Mouse (Mus musculus): ENCODE data around the gene Atp6v1g1. TPM values are rescaled to one million over a fixed set of nuclear protein-coding genes. Genes with fewer than 3 reads are reported as not detected.

Atp6v1g1 gene
- polyA plus RNA-seq, 1 experiment from 2014 or later: 271 TPM

DNA sequence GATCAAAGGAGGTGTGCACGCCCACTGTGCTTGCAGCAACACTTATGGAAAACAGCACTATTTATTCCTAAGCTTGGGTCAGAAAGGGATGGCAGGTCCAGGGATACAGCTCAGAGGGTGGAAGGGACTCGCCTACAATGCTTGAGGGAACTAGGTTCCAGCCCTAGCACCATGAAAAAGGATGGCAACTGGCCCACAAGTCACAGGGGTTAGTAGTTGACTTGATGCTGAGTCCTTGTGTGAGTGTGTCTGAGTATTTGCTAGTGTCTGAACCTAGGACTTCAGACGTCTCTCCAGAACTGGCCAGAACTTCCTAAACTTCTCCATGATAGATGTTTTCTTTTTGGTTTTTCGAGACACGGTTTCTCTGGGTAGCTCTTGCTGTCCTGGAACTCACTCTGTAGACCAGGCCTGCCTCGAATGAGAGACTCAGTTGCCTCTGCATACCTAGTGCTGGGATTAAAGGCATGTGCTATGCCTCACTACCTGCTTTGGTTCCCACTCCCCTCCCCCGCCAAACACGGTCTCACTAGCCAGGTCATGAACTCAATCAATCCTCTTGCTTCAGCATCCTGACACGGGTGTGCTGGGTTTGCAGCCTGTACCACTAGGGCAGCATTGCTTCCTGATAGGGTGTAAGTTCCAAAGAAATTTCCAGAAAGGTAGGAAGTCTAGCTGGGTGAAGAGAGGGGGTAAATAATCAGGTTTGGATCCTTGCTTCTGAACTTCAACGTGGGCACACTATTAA is 652 bp upstream of the Atp6v1g1 start:
- peak overlapping the region; percentile 55 for H3K27ac ChIP-seq (ENCODE audit: low read length)
- 46% methylated on average over 10 of the region's 10 CpGs for WGBS
- H3K9ac ChIP-seq (ENCODE audit: low read length): peak overlapping the region; percentile 60
- no peaks in the 10 kb centered on the region for H3K9me3 ChIP-seq (ENCODE audit: control insufficient read depth, low read length)
- peak overlapping the region; percentile 35 for H3K4me3 ChIP-seq (ENCODE audit: low read length)
- peaks cover 27% of the 10 kb centered on the region for H3K4me1 ChIP-seq (replicated peaks; ENCODE audit: control insufficient read depth, insufficient read depth, low read length)
- ATAC-seq (ENCODE audit: low read depth): peak; percentile 47
- H3K27me3 ChIP-seq (ENCODE audit: control insufficient read depth, insufficient read depth, low read depth, low read length): no peaks in the 10 kb centered on the region
- peak overlapping the region; percentile 57 for H3K4me2 ChIP-seq (ENCODE audit: low read depth, low read length)
- peaks cover 5% of the 10 kb centered on the region for H3K36me3 ChIP-seq (ENCODE audit: control insufficient read depth, insufficient read depth, low read length)

DNA sequence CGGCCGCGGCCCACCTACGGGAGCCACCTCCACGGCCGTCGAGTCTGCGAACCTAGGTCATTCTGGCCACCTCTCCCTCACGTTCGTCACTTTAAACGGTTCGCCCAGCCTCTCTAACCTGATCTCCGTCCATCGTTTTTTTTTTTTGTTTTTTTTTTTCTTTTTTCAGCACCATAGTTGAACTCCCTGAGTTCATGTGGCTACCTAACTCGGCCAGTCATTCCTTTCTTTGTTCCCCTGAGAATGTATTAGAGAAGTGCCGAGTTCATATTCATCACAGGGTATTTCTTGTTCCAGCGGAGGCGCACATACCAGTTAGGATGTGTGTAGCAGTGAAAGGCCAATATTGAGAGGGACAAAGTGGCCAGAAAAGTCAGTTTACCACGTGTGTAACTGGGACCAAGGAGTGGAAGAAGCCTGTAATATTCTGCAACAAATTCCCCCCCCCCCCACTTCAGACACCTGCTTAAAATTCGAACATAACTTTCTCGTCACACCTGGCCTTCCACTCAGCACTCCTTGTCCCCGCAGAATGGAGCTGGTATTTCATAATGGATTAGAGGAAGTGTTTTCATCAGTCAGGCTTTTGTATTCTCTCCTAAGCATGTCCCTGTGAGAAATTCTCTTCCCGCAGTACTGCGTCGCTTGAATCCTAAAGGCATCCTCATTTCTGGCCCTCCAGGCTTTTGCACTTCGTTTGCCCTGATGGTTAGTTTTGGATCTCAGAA is 823 bp downstream of the Atp6v1g1 start:
- Histone ChIP-seq H3K4me2 (ENCODE audit: low read depth, low read length) (peak overlapping the region; percentile 85), H3K9me3 (ENCODE audit: control insufficient read depth, low read length) (no peaks in the 10 kb centered on the region), H3K27me3 (ENCODE audit: control insufficient read depth, insufficient read depth, low read depth, low read length) (no peaks in the 10 kb centered on the region), H3K4me1 (replicated peaks; ENCODE audit: control insufficient read depth, insufficient read depth, low read length) (peaks cover 27% of the 10 kb centered on the region), H3K36me3 (ENCODE audit: control insufficient read depth, insufficient read depth, low read length) (peaks cover 14% of the 10 kb centered on the region), H3K9ac (ENCODE audit: low read length) (peak overlapping the region; percentile 97), H3K4me3 (ENCODE audit: low read length) (peak overlapping the region; percentile 89), H3K27ac (ENCODE audit: low read length) (peak overlapping the region; percentile 82)
- 11% methylated on average over 26 of the region's 26 CpGs for WGBS
- no peak for ATAC-seq (ENCODE audit: low read depth)

GRCm38 (mm10) chr4:63546441-63547055 is 2.0 kb downstream of the Atp6v1g1 start:
- peak overlapping the region; percentile 85 for H3K4me2 ChIP-seq (ENCODE audit: low read depth, low read length)
- 61% methylated on average over 6 of the region's 6 CpGs for WGBS
- no peaks in the 10 kb centered on the region for H3K27me3 ChIP-seq (ENCODE audit: control insufficient read depth, insufficient read depth, low read depth, low read length)
- H3K4me3 ChIP-seq (ENCODE audit: low read length): peak overlapping the region; percentile 89; the same call in 1 of the 2 replicates
- no peak overlapping the region for H3K27ac ChIP-seq (ENCODE audit: low read length)
- 0 out of 2 replicates have a peak overlapping the region, but pooled peaks have one; percentile 97 for H3K9ac ChIP-seq (ENCODE audit: low read length)
- peaks cover 27% of the 10 kb centered on the region for H3K4me1 ChIP-seq (replicated peaks; ENCODE audit: control insufficient read depth, insufficient read depth, low read length)
- no peaks in the 10 kb centered on the region for H3K9me3 ChIP-seq (ENCODE audit: control insufficient read depth, low read length)
- H3K36me3 ChIP-seq (ENCODE audit: control insufficient read depth, insufficient read depth, low read length): peaks cover 23% of the 10 kb centered on the region
- ATAC-seq (ENCODE audit: low read depth): no peak

- no peaks in the 10 kb centered on the region for H3K27me3 ChIP-seq (ENCODE audit: control insufficient read depth, insufficient read depth, low read depth, low read length)
- no peak overlapping the region for H3K4me3 ChIP-seq (ENCODE audit: low read length)
- ATAC-seq (ENCODE audit: low read depth): no peak
- peaks cover 35% of the 10 kb centered on the region for H3K36me3 ChIP-seq (ENCODE audit: control insufficient read depth, insufficient read depth, low read length)
- no peak overlapping the region for H3K27ac ChIP-seq (ENCODE audit: low read length)
- H3K9ac ChIP-seq (ENCODE audit: low read length): no peak overlapping the region
- WGBS: 33% methylated on average over 1 of the region's 1 CpGs
- H3K4me1 ChIP-seq (replicated peaks; ENCODE audit: control insufficient read depth, insufficient read depth, low read length): peaks cover 27% of the 10 kb centered on the region
- no peak overlapping the region for H3K4me2 ChIP-seq (ENCODE audit: low read depth, low read length)
- no peaks in the 10 kb centered on the region for H3K9me3 ChIP-seq (ENCODE audit: control insufficient read depth, low read length)
Measured at GRCm38 (mm10) chr4:63547799-63548198, 3.2 kb downstream of the Atp6v1g1 start.

GRCm38 (mm10) chr4:63548491-63548890 is 3.9 kb downstream of the Atp6v1g1 start:
- Histone ChIP-seq H3K27me3 (ENCODE audit: control insufficient read depth, insufficient read depth, low read depth, low read length) (no peaks in the 10 kb centered on the region), H3K27ac (ENCODE audit: low read length) (no peak overlapping the region), H3K36me3 (ENCODE audit: control insufficient read depth, insufficient read depth, low read length) (peaks cover 37% of the 10 kb centered on the region), H3K4me2 (ENCODE audit: low read depth, low read length) (no peak overlapping the region), H3K4me1 (replicated peaks; ENCODE audit: control insufficient read depth, insufficient read depth, low read length) (peaks cover 28% of the 10 kb centered on the region), H3K4me3 (ENCODE audit: low read length) (no peak overlapping the region), H3K9ac (ENCODE audit: low read length) (no peak overlapping the region), H3K9me3 (ENCODE audit: control insufficient read depth, low read length) (no peaks in the 10 kb centered on the region)
- 70% methylated on average over 3 of the region's 3 CpGs for WGBS
- ATAC-seq (ENCODE audit: low read depth): no peak

DNA sequence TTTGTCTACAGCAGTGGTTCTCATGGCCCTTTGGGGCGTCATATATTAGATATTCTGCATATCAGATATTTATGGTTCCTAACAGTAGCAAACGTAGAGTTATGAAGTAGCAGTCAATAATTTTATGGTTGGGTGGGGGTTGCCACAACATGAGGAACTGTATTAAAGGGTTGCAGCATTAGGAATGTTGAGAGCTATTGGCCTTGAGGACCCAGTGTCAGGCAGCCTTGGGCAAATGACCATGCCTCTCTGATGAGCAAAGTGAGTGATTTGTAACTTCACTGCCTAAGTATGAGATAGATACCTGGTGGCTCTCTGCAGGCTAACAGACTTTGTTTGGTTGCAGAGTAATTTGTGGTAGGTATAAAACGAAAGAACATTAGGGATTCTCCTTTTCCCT is 6.3 kb downstream of the Atp6v1g1 start:
- no peak overlapping the region for H3K4me3 ChIP-seq (ENCODE audit: low read length)
- no peak for ATAC-seq (ENCODE audit: low read depth)
- no peak overlapping the region for H3K27ac ChIP-seq (ENCODE audit: low read length)
- no peaks in the 10 kb centered on the region for H3K27me3 ChIP-seq (ENCODE audit: control insufficient read depth, insufficient read depth, low read depth, low read length)
- peaks cover 36% of the 10 kb centered on the region for H3K4me1 ChIP-seq (replicated peaks; ENCODE audit: control insufficient read depth, insufficient read depth, low read length)
- no peaks in the 10 kb centered on the region for H3K9me3 ChIP-seq (ENCODE audit: control insufficient read depth, low read length)
- no peak overlapping the region for H3K4me2 ChIP-seq (ENCODE audit: low read depth, low read length)
- H3K9ac ChIP-seq (ENCODE audit: low read length): no peak overlapping the region
- peaks cover 39% of the 10 kb centered on the region for H3K36me3 ChIP-seq (ENCODE audit: control insufficient read depth, insufficient read depth, low read length)
- 92% methylated on average over 3 of the region's 3 CpGs for WGBS

- Histone ChIP-seq H3K27me3 (ENCODE audit: control insufficient read depth, insufficient read depth, low read depth, low read length) (no peaks in the 10 kb centered on the region), H3K9me3 (ENCODE audit: control insufficient read depth, low read length) (no peaks in the 10 kb centered on the region), H3K4me2 (ENCODE audit: low read depth, low read length) (no peak overlapping the region), H3K4me1 (replicated peaks; ENCODE audit: control insufficient read depth, insufficient read depth, low read length) (peaks cover 26% of the 10 kb centered on the region), H3K27ac (ENCODE audit: low read length) (no peak overlapping the region), H3K9ac (ENCODE audit: low read length) (no peak overlapping the region), H3K4me3 (ENCODE audit: low read length) (no peak overlapping the region), H3K36me3 (ENCODE audit: control insufficient read depth, insufficient read depth, low read length) (peaks cover 39% of the 10 kb centered on the region)
- WGBS: 82% methylated on average over 1 of the region's 1 CpGs
- no peak for ATAC-seq (ENCODE audit: low read depth)
Measured at GRCm38 (mm10) chr4:63552865-63553264, 8.3 kb downstream of the Atp6v1g1 start.

DNA sequence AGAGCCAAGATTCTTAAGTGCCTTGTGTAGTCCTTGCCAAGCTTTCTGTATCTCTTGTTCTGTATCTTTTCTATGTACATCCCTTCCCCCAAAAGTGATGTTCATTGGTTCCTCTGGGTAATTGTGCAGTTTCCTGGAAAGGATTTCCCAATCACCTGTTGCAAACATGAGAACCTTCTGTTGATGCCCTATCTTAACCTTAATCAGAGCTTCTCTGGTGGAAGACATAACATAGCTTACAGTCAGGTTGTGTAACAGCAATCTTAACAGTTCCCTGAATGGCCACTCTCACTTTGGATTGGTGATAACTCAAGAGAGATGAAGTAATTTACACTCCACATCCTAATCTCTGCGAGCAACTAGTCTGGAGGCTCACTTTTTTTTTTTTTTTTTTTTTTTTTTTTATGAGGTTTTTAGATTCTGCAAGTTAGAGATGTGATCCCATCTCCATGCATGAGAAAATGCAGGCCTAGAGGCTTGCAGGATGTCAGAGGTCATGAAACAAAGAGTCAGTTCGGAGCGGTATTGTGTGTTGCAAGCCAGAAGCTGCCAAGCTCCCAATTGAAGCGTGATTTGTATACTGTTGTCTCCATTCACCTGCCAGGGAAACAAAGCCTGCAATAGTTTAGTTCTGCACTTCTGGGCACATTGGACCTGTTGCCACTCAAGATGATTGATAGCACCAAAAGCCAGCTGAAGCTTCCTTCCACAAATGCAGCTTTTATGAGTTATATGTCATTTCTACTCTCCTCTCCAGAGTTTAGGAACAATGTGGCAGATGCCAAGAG is 9.4 kb downstream of the Atp6v1g1 start:
- Histone ChIP-seq H3K4me1 (replicated peaks; ENCODE audit: control insufficient read depth, insufficient read depth, low read length) (peaks cover 28% of the 10 kb centered on the region), H3K27ac (ENCODE audit: low read length) (peak overlapping the region; percentile 8; the same call in 1 of the 2 replicates), H3K36me3 (ENCODE audit: control insufficient read depth, insufficient read depth, low read length) (peaks cover 33% of the 10 kb centered on the region), H3K9me3 (ENCODE audit: control insufficient read depth, low read length) (no peaks in the 10 kb centered on the region), H3K27me3 (ENCODE audit: control insufficient read depth, insufficient read depth, low read depth, low read length) (no peaks in the 10 kb centered on the region), H3K9ac (ENCODE audit: low read length) (no peak overlapping the region), H3K4me3 (ENCODE audit: low read length) (no peak overlapping the region), H3K4me2 (ENCODE audit: low read depth, low read length) (no peak overlapping the region)
- 57% methylated on average over 4 of the region's 4 CpGs for WGBS
- no peak for ATAC-seq (ENCODE audit: low read depth)
